Mouse (Mus musculus) intestine, postnatal 0 days (tissue): ENCODE data around the gene Txnip. TPM values are rescaled to one million over a fixed set of nuclear protein-coding genes. Genes with fewer than 3 reads are reported as not detected.

Source experiments
- ATAC-seq: fragments of 200-750 bp; cut with Nextera tagmentation; 2 replicates; pipeline ENCODE4 v1.8.0; 2017; ENCODE audit warnings: mild to moderate bottlenecking, moderate TSS enrichment, moderate library complexity
- H3K27ac ChIP-seq: fragments of 300-500 bp; sonication (generic); 2 replicates; pipeline ENCODE4 v1.5.1; 2014; ENCODE audit warnings: mild to moderate bottlenecking, low read depth, low read length, moderate library complexity
- H3K27me3 ChIP-seq: fragments of 300-500 bp; sonication (generic); replicated peaks from 2 replicates; pipeline ENCODE4 v1.6.1; 2014; ENCODE audit warnings: low read length, mixed read lengths; ENCODE audit not compliant: control insufficient read depth, insufficient read depth
- H3K36me3 ChIP-seq: fragments of 300-500 bp; sonication (generic); 2 replicates; pipeline ENCODE4 v1.6.1; 2014; ENCODE audit warnings: mild to moderate bottlenecking, moderate library complexity; ENCODE audit not compliant: control insufficient read depth, insufficient read depth
- H3K4me1 ChIP-seq: fragments of 300-500 bp; sonication (generic); replicated peaks from 2 replicates; pipeline ENCODE4 v1.6.1; 2014; ENCODE audit warnings: antibody characterized with exemption, low read length, mixed read lengths; ENCODE audit not compliant: control insufficient read depth, insufficient read depth
- H3K4me2 ChIP-seq: fragments of 300-500 bp; sonication (generic); replicated peaks from 2 replicates; pipeline ENCODE4 v1.6.1; 2014; ENCODE audit warnings: low read depth, mild to moderate bottlenecking, moderate library complexity
- H3K4me3 ChIP-seq: fragments of 300-500 bp; sonication (generic); 2 replicates; pipeline ENCODE4 v1.5.1; 2014; ENCODE audit warnings: low read depth, low read length
- H3K9ac ChIP-seq: fragments of 300-500 bp; sonication (generic); 2 replicates; pipeline ENCODE4 v1.6.1; 2014; ENCODE audit warnings: mild to moderate bottlenecking, low read depth, low read length
- H3K9me3 ChIP-seq: fragments of 300-500 bp; sonication (generic); 2 replicates; pipeline ENCODE4 v1.6.1; 2016; ENCODE audit warnings: mixed run types; ENCODE audit not compliant: control insufficient read depth
- CTCF ChIP-seq: sonication (generic); IDR thresholded peaks from 2 replicates; pipeline ENCODE4 v1.5.1; 2016; ENCODE audit warnings: low read depth, mild to moderate bottlenecking, control low read depth, antibody characterized with exemption, moderate library complexity
- WGBS: fragments of 180-500 bp; shearing (Covaris S2); extraction: QIAGEN DNeasy Blood & Tissue Kit; methylation state at CpG from one replicate; pipeline ENCODE4 v1.1.7; 2014; 5-methylcytosine and 5-hydroxymethylcytosine counted together
- polyA plus RNA-seq: library from polyadenylated mRNA; unstranded; fragments of >200 nt; fragmentation: Nextera tagmentation; extraction: Ambion mirVana; gene quantifications from 2 replicates; pipeline ENCODE4 v1.2.1, GENCODE M21; 2015

The Txnip gene
- polyA plus RNA-seq, 1 experiment from 2014 or later, result 254 TPM

- H3K4me1 ChIP-seq, result peaks cover 18% of the 10 kb centered on the region
These were observed 17.7 kb downstream of the Txnip start for GRCm38 (mm10) chr3:96575272-96575984.

GRCm38 (mm10) chr3:96576005-96576658, 18.4 kb downstream of the Txnip start:
- no peaks in the 10 kb centered on the region for H3K36me3 ChIP-seq
- peaks cover 18% of the 10 kb centered on the region for H3K4me1 ChIP-seq
- 12% methylated on average over 14 of the region's 14 CpGs for WGBS
- no peaks in the 10 kb centered on the region for H3K9me3 ChIP-seq
- peak overlapping the region; percentile 13; the same call in 1 of the 2 replicates for H3K4me3 ChIP-seq
- H3K27ac ChIP-seq, result peak overlapping the region; percentile 98
- H3K27me3 ChIP-seq, result no peaks in the 10 kb centered on the region
- no peak for TF ChIP-seq CTCF
- peak overlapping the region; percentile 50 for H3K9ac ChIP-seq
- H3K4me2 ChIP-seq, result peak overlapping the region; percentile 58
- peak; percentile 62 for ATAC-seq

More at GRCm38 (mm10) chr3:96575272-96575984, 17.7 kb downstream of the Txnip start:
- H3K27me3 ChIP-seq, result no peaks in the 10 kb centered on the region
- ATAC-seq, result peak; percentile 55
- H3K36me3 ChIP-seq, result no peaks in the 10 kb centered on the region
- H3K4me2 ChIP-seq, result peak overlapping the region; percentile 58
- no peaks in the 10 kb centered on the region for H3K9me3 ChIP-seq
- peak overlapping the region; percentile 50; the same call in 1 of the 2 replicates for H3K9ac ChIP-seq
- H3K27ac ChIP-seq, result peak overlapping the region; percentile 98
- TF ChIP-seq CTCF, result no peak
- H3K4me3 ChIP-seq, result peak overlapping the region; percentile 13; the same call in 1 of the 2 replicates
- 37% methylated on average over 8 of the region's 8 CpGs for WGBS

- ATAC-seq, result peak; percentile 86
- H3K9me3 ChIP-seq, result no peaks in the 10 kb centered on the region
- peak; percentile 64 for TF ChIP-seq CTCF
- H3K4me3 ChIP-seq, result peak within 1 kb of the TSS; percentile 13; the same call in 1 of the 2 replicates
- H3K4me1 ChIP-seq, result peaks cover 18% of the 10 kb centered on the region
- H3K27ac ChIP-seq, result peak within 1 kb of the TSS; percentile 98
- H3K27me3 ChIP-seq, result no peaks in the 10 kb centered on the region
- peak within 1 kb of the TSS; percentile 58 for H3K4me2 ChIP-seq
- H3K36me3 ChIP-seq, result 0 out of 2 replicates have a peak, but pooled peaks cover 3% of the 10 kb centered on the region
- WGBS, result 10% methylated on average over 17 of the region's 17 CpGs
- peak within 1 kb of the TSS; percentile 50 for H3K9ac ChIP-seq
These were observed 19.2 kb downstream of the Txnip start, which contains the start of gene Gm16253 for GRCm38 (mm10) chr3:96576690-96577541. Gene Gm16253, plus strand, starts transcription at chr3:96576984.

- peak overlapping the region; percentile 58 for H3K4me2 ChIP-seq
- peaks cover 18% of the 10 kb centered on the region for H3K4me1 ChIP-seq
- 0 out of 2 replicates have a peak, but pooled peaks cover 3% of the 10 kb centered on the region for H3K36me3 ChIP-seq
- WGBS, result 54% methylated on average over 4 of the region's 4 CpGs
- no peaks in the 10 kb centered on the region for H3K27me3 ChIP-seq
- no peak overlapping the region for H3K4me3 ChIP-seq
- H3K9ac ChIP-seq, result 0 out of 2 replicates have a peak overlapping the region, but pooled peaks have one; percentile 50
- TF ChIP-seq CTCF, result no peak
- peak overlapping the region; percentile 98 for H3K27ac ChIP-seq
- ATAC-seq, result no peak
- H3K9me3 ChIP-seq, result no peaks in the 10 kb centered on the region
These were observed 19.8 kb downstream of the Txnip start for GRCm38 (mm10) chr3:96577566-96577965.

- Histone ChIP-seq H3K27me3 (no peaks in the 10 kb centered on the region), H3K9ac (no peak overlapping the region), H3K9me3 (no peaks in the 10 kb centered on the region), H3K36me3 (0 out of 2 replicates have a peak, but pooled peaks cover 3% of the 10 kb centered on the region), H3K4me1 (peaks cover 18% of the 10 kb centered on the region), H3K4me3 (no peak overlapping the region), H3K27ac (no peak overlapping the region), H3K4me2 (no peak overlapping the region)
- no peak for TF ChIP-seq CTCF
- no peak for ATAC-seq
- WGBS, result 79% methylated on average over 12 of the region's 12 CpGs
These were observed 20.9 kb downstream of the Txnip start for GRCm38 (mm10) chr3:96578561-96579238.
